Comparison of ENCODE assay signal across 8 mouse cellular contexts in genomic region chrX:20797681-20798080, GRCm38 (mm10). TPM values are rescaled to one million over a fixed set of nuclear protein-coding genes. Genes with fewer than 3 reads are reported as not detected.
DNase-seq lines count a peak whose midpoint lies in the region; ATAC-seq and TF ChIP-seq lines count a peak whose summit lies in the region.

Gene Araf (plus strand): TSS chrX:20797814.

- H3K27me3 ChIP-seq in forebrain, embryonic 15.5 days = no peaks in the 10 kb centered on the region
- no peaks in the 10 kb centered on the region for H3K27me3 ChIP-seq in hindbrain, embryonic 10.5 days (ENCODE audit: insufficient read depth, poor library complexity, severe bottlenecking)
- H3K27me3 ChIP-seq in neural tube, embryonic 14.5 days (ENCODE audit: control insufficient read depth, insufficient read depth, low read length) = no peaks in the 10 kb centered on the region

- peak within 1 kb of the TSS; percentile 47 for H3K4me2 ChIP-seq in forebrain, embryonic 15.5 days (replicated peaks)
- H3K4me2 ChIP-seq in neural tube, embryonic 14.5 days (ENCODE audit: low read depth, low read length) = peak within 1 kb of the TSS; percentile 43

- peak within 1 kb of the TSS; percentile 94 for H3K27ac ChIP-seq in forebrain, embryonic 15.5 days (replicated peaks)
- H3K27ac ChIP-seq in hindbrain, embryonic 10.5 days = peak within 1 kb of the TSS; percentile 90
- H3K27ac ChIP-seq in neural tube, embryonic 14.5 days (ENCODE audit: low read depth, low read length) = peak within 1 kb of the TSS; percentile 93

- H3K4me1 ChIP-seq in lung, adult 2 months (ENCODE audit: control insufficient read depth, insufficient read depth, low read length) = no peaks in the 10 kb centered on the region
- H3K4me1 ChIP-seq in forebrain, embryonic 15.5 days = no peaks in the 10 kb centered on the region
- H3K4me1 ChIP-seq in hindbrain, embryonic 10.5 days (replicated peaks) = no peaks in the 10 kb centered on the region
- H3K4me1 ChIP-seq in neural tube, embryonic 14.5 days (ENCODE audit: control insufficient read depth, insufficient read depth, low read length) = no peaks in the 10 kb centered on the region

- no peak for DNase-seq in lung, adult 2 months
- DNase-seq in lung, postnatal 36 days = no peak
- DNase-seq in adrenal gland, postnatal 10 days = peak; percentile 22
- DNase-seq in hindbrain, embryonic 10.5 days (ENCODE audit: low spot score) = no peak
- peak; percentile 50 for DNase-seq in liver
- DNase-seq in adipocyte (ENCODE audit: low spot score) = no peak

- H3K36me3 ChIP-seq in forebrain, embryonic 15.5 days = no peaks in the 10 kb centered on the region
- peaks cover 10% of the 10 kb centered on the region; the same call in 1 of the 2 replicates for H3K36me3 ChIP-seq in hindbrain, embryonic 10.5 days
- no peaks in the 10 kb centered on the region for H3K36me3 ChIP-seq in neural tube, embryonic 14.5 days (ENCODE audit: control insufficient read depth, insufficient read depth, low read length)

- peak within 1 kb of the TSS; percentile 80 for H3K4me3 ChIP-seq in lung, adult 2 months (replicated peaks; ENCODE audit: extremely low read depth, low read depth, low read length)
- peak within 1 kb of the TSS; percentile 50 for H3K4me3 ChIP-seq in forebrain, embryonic 15.5 days
- peak within 1 kb of the TSS; percentile 54 for H3K4me3 ChIP-seq in hindbrain, embryonic 10.5 days
- peak within 1 kb of the TSS; percentile 39 for H3K4me3 ChIP-seq in neural tube, embryonic 14.5 days (ENCODE audit: low read depth, low read length)

- ATAC-seq in forebrain, embryonic 15.5 days (replicated peaks) = peak; percentile 71
- peak; percentile 74 for ATAC-seq in neural tube, embryonic 14.5 days (ENCODE audit: low read depth)

- 37% methylated on average over 4 of the region's 7 CpGs for WGBS in lung, adult 2 months
- WGBS in forebrain, embryonic 15.5 days = 27% methylated on average over 5 of the region's 7 CpGs
- WGBS in hindbrain, embryonic 10.5 days = 12% methylated on average over 5 of the region's 7 CpGs
- WGBS in neural tube, embryonic 14.5 days = 19% methylated on average over 6 of the region's 7 CpGs

- no peaks in the 10 kb centered on the region for H3K9me3 ChIP-seq in forebrain, embryonic 15.5 days
- 0 out of 2 replicates have a peak, but pooled peaks cover 5% of the 10 kb centered on the region for H3K9me3 ChIP-seq in hindbrain, embryonic 10.5 days
- H3K9me3 ChIP-seq in neural tube, embryonic 14.5 days (ENCODE audit: control insufficient read depth, low read length) = no peaks in the 10 kb centered on the region

- TF ChIP-seq POLR2A in lung, adult 2 months (IDR thresholded peaks at IDR 0.05; ENCODE audit: borderline replicate concordance, extremely low read depth, low read depth, low read length) = no peak

- H3K9ac ChIP-seq in forebrain, embryonic 15.5 days (replicated peaks) = peak within 1 kb of the TSS; percentile 59
- H3K9ac ChIP-seq in neural tube, embryonic 14.5 days (replicated peaks; ENCODE audit: low read depth, low read length) = peak within 1 kb of the TSS; percentile 68

- TF ChIP-seq CTCF in lung, adult 2 months (IDR thresholded peaks at IDR 0.05; ENCODE audit: insufficient read depth, low read length) = no peak

RNA-seq across cellular contexts. Expression of gene Araf, which starts in this region (rescaled TPM):
- polyA plus RNA-seq in lung, adult 2 months (2012; rRNA removed) = 149 and 167 TPM in 2 replicates
- total RNA-seq in adrenal gland, postnatal 10 days (2021) = 100 to 1,000 TPM in 1 of 2 experiments, 10 to 100 TPM in 1; 85.2 to 118 TPM
- polyA plus RNA-seq in forebrain, embryonic 15.5 days (2015; fragmentation: Nextera tagmentation; extraction: Ambion mirVana) = 224 and 234 TPM in 2 replicates
- polyA plus RNA-seq in hindbrain, embryonic 10.5 days (2016; fragmentation: Nextera tagmentation; extraction: Ambion mirVana) = 103 and 115 TPM in 2 replicates
- 334 and 400 TPM in 2 replicates for polyA plus RNA-seq in neural tube, embryonic 14.5 days (2014; fragmentation: Nextera tagmentation; extraction: Ambion mirVana)

Comparison
In these comparisons a context has a peak if more than half of its experiments do, and no peak if none do; other contexts are left out.
1. DNase-seq: peak in adrenal gland, postnatal 10 days (single experiment) and liver (single experiment); none in lung, adult 2 months (single experiment), lung, postnatal 36 days (single experiment), hindbrain, embryonic 10.5 days (single experiment) and adipocyte (single experiment).
2. Peak in every context shown above with its lines, with median percentiles within 50 percentile points of each other: H3K4me3 ChIP-seq and H3K27ac ChIP-seq.